Mouse (Mus musculus): ENCODE results near the gene Crocc. TPM values are rescaled to one million over a fixed set of nuclear protein-coding genes. Genes with fewer than 3 reads are reported as not detected.

Crocc gene
- total and polyA plus RNA-seq, 2 experiments from 2014 or later = 4.2 to 22.0 TPM

GRCm38 (mm10) chr4:141086862-141087261 is 26.5 kb upstream of the Crocc start:
- no peaks in the 10 kb centered on the region for H3K36me3 ChIP-seq (ENCODE audit: insufficient read depth, low read length)
- 78% methylated on average over 10 of the region's 10 CpGs for WGBS
- no peaks in the 10 kb centered on the region for H3K27me3 ChIP-seq (ENCODE audit: insufficient read depth, low read length)
- no peaks in the 10 kb centered on the region for H3K4me1 ChIP-seq (ENCODE audit: insufficient read depth, low read length)
- H3K9ac ChIP-seq (replicated peaks; ENCODE audit: low read length, poor library complexity, severe bottlenecking) = no peak overlapping the region
- H3K4me2 ChIP-seq (ENCODE audit: low read depth, low read length, poor library complexity, severe bottlenecking) = no peak overlapping the region
- TF ChIP-seq CTCF (IDR thresholded peaks at IDR 0.05) = no peak
- H3K4me3 ChIP-seq (ENCODE audit: low read depth, low read length) = no peak overlapping the region
- no peak for ATAC-seq (ENCODE audit: low FRiP score)
- DNase-seq (ENCODE audit: low spot score) = no peak
- H3K9me3 ChIP-seq (ENCODE audit: low read length) = no peaks in the 10 kb centered on the region
- no peak overlapping the region for H3K27ac ChIP-seq (ENCODE audit: low read depth, low read length)

DNA sequence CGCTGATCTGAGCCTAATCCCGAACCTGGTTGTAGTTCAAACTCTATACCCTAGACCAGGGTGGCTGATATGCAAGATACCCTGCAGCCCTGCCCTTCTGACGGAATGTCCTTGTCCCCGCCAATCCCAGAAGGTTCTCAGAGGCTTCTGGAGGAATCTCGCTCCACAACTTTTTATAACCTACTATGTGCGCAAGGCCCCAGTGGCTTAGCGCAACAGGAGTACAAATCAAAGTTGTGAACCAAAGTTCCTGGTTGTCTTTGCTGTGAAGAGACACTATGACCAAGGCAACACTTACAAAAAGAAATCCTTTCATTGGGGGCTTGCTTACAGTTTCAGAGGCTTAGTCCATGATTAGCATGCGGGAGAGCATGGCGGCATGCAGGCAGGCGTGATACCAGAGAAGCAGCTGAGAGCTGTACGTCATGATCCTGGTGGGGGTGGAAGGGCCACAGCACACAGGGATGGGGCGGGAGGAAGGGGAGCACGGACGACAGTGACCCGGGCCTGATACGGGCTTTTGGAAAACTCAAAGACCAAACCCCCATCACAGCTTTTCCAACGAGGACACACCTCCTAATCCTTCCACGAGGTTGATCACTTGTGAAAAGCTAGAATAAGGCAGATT is 18.3 kb upstream of the Crocc start:
- Histone ChIP-seq H3K4me1 (ENCODE audit: insufficient read depth, low read length) (peaks cover 14% of the 10 kb centered on the region), H3K4me3 (ENCODE audit: low read depth, low read length) (peak overlapping the region; percentile 73; the same call in 1 of the 2 replicates), H3K9ac (replicated peaks; ENCODE audit: low read length, poor library complexity, severe bottlenecking) (no peak overlapping the region), H3K27ac (ENCODE audit: low read depth, low read length) (no peak overlapping the region), H3K4me2 (ENCODE audit: low read depth, low read length, poor library complexity, severe bottlenecking) (no peak overlapping the region), H3K27me3 (ENCODE audit: insufficient read depth, low read length) (no peaks in the 10 kb centered on the region), H3K9me3 (ENCODE audit: low read length) (no peaks in the 10 kb centered on the region), H3K36me3 (ENCODE audit: insufficient read depth, low read length) (peaks cover 14% of the 10 kb centered on the region)
- TF ChIP-seq CTCF (IDR thresholded peaks at IDR 0.05) = no peak
- 70% methylated on average over 18 of the region's 18 CpGs for WGBS
- no peak for DNase-seq (ENCODE audit: low spot score)
- ATAC-seq (ENCODE audit: low FRiP score) = no peak

DNA sequence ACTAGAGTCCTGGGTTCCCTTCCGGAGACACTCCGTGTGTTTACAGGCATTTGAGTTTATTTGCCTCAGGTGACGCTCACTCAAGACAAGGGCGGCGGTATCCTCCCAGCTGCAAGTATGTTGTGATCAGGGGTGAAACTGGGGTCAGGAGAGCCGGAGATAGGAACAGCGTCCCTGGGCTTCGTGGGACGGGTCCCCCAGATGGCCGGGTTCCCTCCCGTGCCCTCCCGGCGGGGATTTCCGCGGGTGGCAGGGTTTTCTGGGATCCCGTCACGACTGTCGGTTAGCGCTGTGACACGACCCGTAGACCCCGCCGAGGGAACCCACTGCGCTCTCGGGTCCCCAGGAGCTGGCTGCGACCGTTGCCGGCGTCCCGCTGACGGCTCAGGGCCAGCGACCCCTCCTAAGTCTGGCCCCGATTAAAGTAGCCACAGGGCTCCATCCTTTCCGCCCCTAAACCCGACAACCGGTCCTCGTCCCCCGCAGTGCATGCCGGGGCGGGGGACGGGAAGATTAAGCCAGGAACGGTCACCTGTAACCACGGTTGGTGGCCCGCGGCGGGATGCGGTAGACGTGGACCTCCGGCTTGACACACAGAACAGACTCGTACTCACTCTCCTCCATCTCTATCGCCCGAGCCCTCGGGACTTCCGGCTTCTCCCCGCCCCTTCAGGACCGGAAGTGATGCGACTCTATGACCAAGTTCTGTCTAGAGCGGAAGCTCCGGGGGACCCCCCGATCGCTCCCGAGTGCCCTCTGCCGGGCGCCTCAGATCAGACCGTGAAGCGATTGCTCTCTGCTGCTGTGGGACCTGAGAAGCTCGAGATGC is 17.5 kb upstream of the Crocc start, which contains the start of gene Necap2:
Gene Necap2 (minus strand): TSS at position 677 of the 829 bp plus-strand sequence.
- Histone ChIP-seq H3K4me1 (ENCODE audit: insufficient read depth, low read length) (peaks cover 14% of the 10 kb centered on the region), H3K27ac (ENCODE audit: low read depth, low read length) (peak within 1 kb of the TSS; percentile 82), H3K4me2 (ENCODE audit: low read depth, low read length, poor library complexity, severe bottlenecking) (peak within 1 kb of the TSS; percentile 93), H3K27me3 (ENCODE audit: insufficient read depth, low read length) (no peaks in the 10 kb centered on the region), H3K36me3 (ENCODE audit: insufficient read depth, low read length) (peaks cover 21% of the 10 kb centered on the region), H3K9ac (replicated peaks; ENCODE audit: low read length, poor library complexity, severe bottlenecking) (peak within 1 kb of the TSS; percentile 86), H3K9me3 (ENCODE audit: low read length) (no peaks in the 10 kb centered on the region), H3K4me3 (ENCODE audit: low read depth, low read length) (peak within 1 kb of the TSS; percentile 73)
- WGBS = 1% methylated on average over 67 of the region's 67 CpGs
- DNase-seq (ENCODE audit: low spot score) (peak; percentile 98), ATAC-seq (ENCODE audit: low FRiP score) (peak; percentile 92)
- TF ChIP-seq CTCF (IDR thresholded peaks at IDR 0.05) = peak; percentile 87

DNA sequence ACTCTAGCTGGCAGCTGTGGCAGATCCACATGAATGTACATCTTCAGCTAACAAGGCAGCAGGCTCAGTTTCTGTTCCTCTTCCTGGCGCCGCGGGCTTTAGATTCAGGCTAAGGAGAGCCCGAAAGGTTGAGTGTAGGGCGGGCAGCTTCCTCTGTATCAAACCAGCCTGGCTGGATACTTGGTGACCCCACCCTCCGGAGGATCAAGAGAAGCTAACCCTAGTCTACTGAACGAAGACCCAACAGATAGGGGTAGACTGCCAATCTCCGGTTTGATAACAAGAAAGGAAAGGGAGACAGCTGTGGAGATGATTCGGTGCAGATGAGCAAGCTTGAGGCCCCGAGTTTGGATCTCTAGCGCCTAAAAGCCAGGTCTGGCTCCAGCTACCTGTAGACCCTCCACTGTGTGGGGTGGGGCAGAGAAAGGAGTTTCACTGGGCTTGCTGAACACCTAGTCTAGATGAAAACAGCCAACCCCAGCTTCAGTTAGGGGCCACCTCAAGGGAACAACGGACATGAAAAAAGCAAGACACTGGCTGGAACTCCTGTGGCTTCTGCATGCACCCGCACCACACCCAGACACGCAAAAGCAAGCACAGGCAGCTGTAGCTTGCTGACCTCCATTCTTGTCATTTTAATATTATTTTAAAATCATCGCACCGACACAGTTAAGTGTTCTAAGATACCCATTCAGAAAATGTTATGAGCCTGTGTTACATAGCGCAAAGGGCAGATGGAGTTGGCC is 16.6 kb upstream of the Crocc start:
- Histone ChIP-seq H3K36me3 (ENCODE audit: insufficient read depth, low read length) (peaks cover 27% of the 10 kb centered on the region), H3K4me1 (ENCODE audit: insufficient read depth, low read length) (peaks cover 14% of the 10 kb centered on the region), H3K4me2 (ENCODE audit: low read depth, low read length, poor library complexity, severe bottlenecking) (peak overlapping the region; percentile 93), H3K27ac (ENCODE audit: low read depth, low read length) (no peak overlapping the region), H3K27me3 (ENCODE audit: insufficient read depth, low read length) (no peaks in the 10 kb centered on the region), H3K9ac (replicated peaks; ENCODE audit: low read length, poor library complexity, severe bottlenecking) (peak overlapping the region; percentile 86), H3K4me3 (ENCODE audit: low read depth, low read length) (peak overlapping the region; percentile 73), H3K9me3 (ENCODE audit: low read length) (no peaks in the 10 kb centered on the region)
- TF ChIP-seq CTCF (IDR thresholded peaks at IDR 0.05) = no peak
- DNase-seq (ENCODE audit: low spot score) (no peak), ATAC-seq (ENCODE audit: low FRiP score) (no peak)
- WGBS = 83% methylated on average over 17 of the region's 17 CpGs

DNA sequence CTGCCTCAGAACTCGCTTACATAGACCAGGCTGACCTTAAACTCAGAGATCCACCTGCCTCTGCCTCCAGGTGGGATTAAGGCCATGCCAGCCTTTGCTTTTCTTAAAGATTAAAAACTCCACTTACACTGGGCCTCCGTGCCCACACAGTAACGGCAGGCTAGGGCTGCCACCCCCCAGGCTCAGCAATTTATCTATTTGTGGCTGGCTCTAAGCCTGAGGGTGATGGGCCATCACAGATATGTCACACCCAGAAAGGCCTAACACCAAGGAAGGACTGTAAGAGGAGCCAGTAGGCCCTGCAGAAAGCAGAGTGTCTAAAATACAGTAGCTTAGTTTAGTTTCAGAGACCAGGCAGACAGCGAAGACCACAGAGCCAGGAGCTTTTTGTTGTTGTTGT is 13.8 kb upstream of the Crocc start:
- Histone ChIP-seq H3K27ac (ENCODE audit: low read depth, low read length) (no peak overlapping the region), H3K9ac (replicated peaks; ENCODE audit: low read length, poor library complexity, severe bottlenecking) (no peak overlapping the region), H3K27me3 (ENCODE audit: insufficient read depth, low read length) (no peaks in the 10 kb centered on the region), H3K4me2 (ENCODE audit: low read depth, low read length, poor library complexity, severe bottlenecking) (no peak overlapping the region), H3K36me3 (ENCODE audit: insufficient read depth, low read length) (peaks cover 51% of the 10 kb centered on the region), H3K4me1 (ENCODE audit: insufficient read depth, low read length) (peaks cover 14% of the 10 kb centered on the region), H3K4me3 (ENCODE audit: low read depth, low read length) (no peak overlapping the region), H3K9me3 (ENCODE audit: low read length) (no peaks in the 10 kb centered on the region)
- no peak for DNase-seq (ENCODE audit: low spot score)
- no peak for TF ChIP-seq CTCF (IDR thresholded peaks at IDR 0.05)
- ATAC-seq (ENCODE audit: low FRiP score) = no peak
- 95% methylated on average over 4 of the region's 4 CpGs for WGBS
